8 mouse cellular contexts compared by ENCODE assay signal in the genomic region with DNA sequence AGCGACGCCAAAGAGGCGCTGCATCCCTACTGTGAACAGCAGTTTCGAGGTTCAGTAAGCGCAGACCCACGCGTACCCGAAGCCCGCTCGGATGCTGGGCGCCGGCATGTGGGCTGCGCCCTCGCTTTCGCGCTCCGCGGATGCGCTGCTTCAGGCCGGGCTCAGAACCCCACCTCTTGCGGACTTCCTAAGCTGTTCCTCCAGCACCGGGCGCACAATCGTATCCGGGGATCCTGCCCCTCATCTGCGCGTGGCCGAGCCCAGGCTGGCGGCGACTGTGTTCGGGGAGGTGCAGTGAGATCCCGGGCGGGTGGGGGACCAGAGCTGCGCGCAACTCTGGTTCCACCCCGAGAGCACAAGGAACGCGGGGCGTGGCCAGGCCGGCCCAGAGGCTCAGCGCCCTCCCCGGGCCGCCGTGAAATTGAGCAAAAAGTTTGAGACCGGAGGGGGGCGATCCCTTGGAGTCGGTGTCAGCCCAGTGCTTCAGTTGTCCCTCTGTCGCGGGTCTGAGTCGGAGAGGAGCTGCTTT. TPM values are rescaled to one million over a fixed set of nuclear protein-coding genes. Genes with fewer than 3 reads are reported as not detected.
DNase-seq lines count a peak whose midpoint lies in the region; TF ChIP-seq lines count a peak whose summit lies in the region.

No protein-coding gene starts in this region.

- no peak for DNase-seq in ES-E14 (ENCODE audit: low read depth, low spot score)
- DNase-seq in adrenal gland, postnatal 25 days = peak; percentile 64
- peak; percentile 61 for DNase-seq in forebrain, embryonic 10.5 days (ENCODE audit: extremely low spot score, low spot score)
- peak; percentile 84 for DNase-seq in heart, postnatal 10 days
- DNase-seq in kidney, postnatal 25 days = peak; percentile 79 to 86
- DNase-seq in spleen, postnatal 36 days (ENCODE audit: low spot score in 2 of 2) = peak; percentile 63 to 72
- DNase-seq in frontal cortex, postnatal 14 days (ENCODE audit: low spot score in 2 of 2) = no peak

- peaks cover 0 to 9% of the 10 kb centered on the region in 2 experiments; a peak in 2 of 4 replicates for H3K4me1 ChIP-seq in ES-E14 (ENCODE audit: control insufficient read depth in 2 of 2, insufficient read depth in 2 of 2, low read length in 2 of 2, poor library complexity in 1 of 2)
- peaks cover 46% of the 10 kb centered on the region for H3K4me1 ChIP-seq in forebrain, embryonic 10.5 days
- H3K4me1 ChIP-seq in megakaryocyte, embryonic 14.5 days = peaks cover 71% of the 10 kb centered on the region

- H3K9ac ChIP-seq in ES-E14 (ENCODE audit: insufficient read depth, low read depth, low read length, poor library complexity, severe bottlenecking) = peak overlapping the region; percentile 25

- H3K9me3 ChIP-seq in ES-E14 (ENCODE audit: control insufficient read depth, insufficient read depth, low read depth, low read length) = no peaks in the 10 kb centered on the region
- no peaks in the 10 kb centered on the region for H3K9me3 ChIP-seq in forebrain, embryonic 10.5 days
- H3K9me3 ChIP-seq in megakaryocyte, embryonic 14.5 days = no peaks in the 10 kb centered on the region

- peak overlapping the region; percentile 70 to 83 for H3K4me3 ChIP-seq in ES-E14 (ENCODE audit: insufficient read depth in 1 of 2, low read depth in 1 of 2, low read length in 2 of 2, poor library complexity in 1 of 2, severe bottlenecking in 1 of 2)
- peak overlapping the region; percentile 52 for H3K4me3 ChIP-seq in forebrain, embryonic 10.5 days
- peak overlapping the region; percentile 87 for H3K4me3 ChIP-seq in megakaryocyte, embryonic 14.5 days (replicated peaks)

- WGBS in forebrain, embryonic 10.5 days = under 1% methylated on average over 50 of the region's 50 CpGs

- H3K27me3 ChIP-seq in forebrain, embryonic 10.5 days (ENCODE audit: poor library complexity, severe bottlenecking) = peaks cover 85% of the 10 kb centered on the region
- H3K27me3 ChIP-seq in megakaryocyte, embryonic 14.5 days (replicated peaks) = peaks cover 83% of the 10 kb centered on the region

- in situ Hi-C loops in ES-E14 (cut with MboI; ENCODE audit: low sequenced_read_pairs in 2 of 2, unreplicated experiment in 2 of 2) = no loop called here

- no peaks in the 10 kb centered on the region for H3K36me3 ChIP-seq in ES-E14 (ENCODE audit: control insufficient read depth, insufficient read depth, low read length, poor library complexity, severe bottlenecking)
- peaks cover 19% of the 10 kb centered on the region for H3K36me3 ChIP-seq in forebrain, embryonic 10.5 days (replicated peaks)
- H3K36me3 ChIP-seq in megakaryocyte, embryonic 14.5 days (replicated peaks; ENCODE audit: low read length) = peaks cover 24% of the 10 kb centered on the region

- intact Hi-C loops in heart, postnatal 10 days (cut with DNase I) = no loop called here

- H3K27ac ChIP-seq in ES-E14 (ENCODE audit: insufficient read depth, low read depth, low read length, poor library complexity, severe bottlenecking) = no peak overlapping the region
- peak overlapping the region; percentile 12; the same call in 1 of the 2 replicates for H3K27ac ChIP-seq in forebrain, embryonic 10.5 days

TF ChIP-seq in ES-E14, 5 proteins besides CTCF, POLR2A, EP300 and RAD21:
- TF ChIP-seq CHD2 (IDR thresholded peaks at IDR 0.05; ENCODE audit: low read depth, low read length) = no peak
- no peak for TF ChIP-seq HCFC1 (IDR thresholded peaks at IDR 0.05; ENCODE audit: borderline replicate concordance, insufficient read depth, low read length)
- no peak for TF ChIP-seq ZNF384 (IDR thresholded peaks at IDR 0.05; ENCODE audit: low read depth, low read length)
- TF ChIP-seq ZC3H11A (IDR thresholded peaks at IDR 0.05; ENCODE audit: borderline replicate concordance, low read depth, low read length) = no peak
- no peak for TF ChIP-seq MAFK (IDR thresholded peaks at IDR 0.05; ENCODE audit: insufficient read depth, low read depth, low read length)

RNA-seq across cellular contexts. Expression of gene Sphk1, which starts 2.1 kb away (rescaled TPM):
- total RNA-seq in ES-E14 (2012; rRNA removed) = 2.1 and 2.3 TPM in 2 replicates
- 0.57 and 1.5 TPM in 2 replicates for total RNA-seq in adrenal gland, postnatal 25 days (2021)
- polyA plus RNA-seq in forebrain, embryonic 10.5 days (2016; fragmentation: Nextera tagmentation; extraction: Ambion mirVana) = 4.0 and 4.6 TPM in 2 replicates
- 1 to 10 TPM; 2.5 to 3.9 TPM for total RNA-seq in heart, postnatal 10 days (2021)
- 0.10 and 3.5 TPM in 2 replicates for polyA plus RNA-seq in megakaryocyte, embryonic 14.5 days (2012; ENCODE audit: insufficient read depth, low replicate concordance)

RNA-seq across cellular contexts. Expression of gene Prpsap1, which starts 38.9 kb away (rescaled TPM):
- total RNA-seq in ES-E14 (2012; rRNA removed) = 100 and 121 TPM in 2 replicates
- total RNA-seq in adrenal gland, postnatal 25 days (2021) = 112 TPM in 2 replicates
- 200 and 209 TPM in 2 replicates for polyA plus RNA-seq in forebrain, embryonic 10.5 days (2016; fragmentation: Nextera tagmentation; extraction: Ambion mirVana)
- total RNA-seq in heart, postnatal 10 days (2021) = 10 to 100 TPM; 45.3 to 45.8 TPM
- 18.2 and 20.3 TPM in 2 replicates for polyA plus RNA-seq in megakaryocyte, embryonic 14.5 days (2012; ENCODE audit: insufficient read depth, low replicate concordance)

RNA-seq across cellular contexts. Expression of gene Ube2o, which starts 48.4 kb away (rescaled TPM):
- total RNA-seq in ES-E14 (2012; rRNA removed) = 45.2 and 50.0 TPM in 2 replicates
- 32.7 and 34.1 TPM in 2 replicates for total RNA-seq in adrenal gland, postnatal 25 days (2021)
- 9.2 and 10.5 TPM in 2 replicates for polyA plus RNA-seq in forebrain, embryonic 10.5 days (2016; fragmentation: Nextera tagmentation; extraction: Ambion mirVana)
- 10 to 100 TPM; 28.5 to 33.7 TPM for total RNA-seq in heart, postnatal 10 days (2021)
- polyA plus RNA-seq in megakaryocyte, embryonic 14.5 days (2012; ENCODE audit: insufficient read depth, low replicate concordance) = 67.5 and 115 TPM in 2 replicates

RNA-seq across cellular contexts. Expression of gene Aanat, which starts 53.4 kb away (rescaled TPM):
- 0.16 and 0.94 TPM in 2 replicates for total RNA-seq in ES-E14 (2012; rRNA removed)
- total RNA-seq in adrenal gland, postnatal 25 days (2021) = not detected in 2 replicates
- not detected in 2 replicates for polyA plus RNA-seq in forebrain, embryonic 10.5 days (2016; fragmentation: Nextera tagmentation; extraction: Ambion mirVana)
- not detected for total RNA-seq in heart, postnatal 10 days (2021)
- 0.21 and 2.2 TPM in 2 replicates for polyA plus RNA-seq in megakaryocyte, embryonic 14.5 days (2012; ENCODE audit: insufficient read depth, low replicate concordance)

Comparison
In these comparisons a context has a peak if more than half of its experiments do, and no peak if none do; other contexts are left out.
1. DNase-seq: peak in adrenal gland, postnatal 25 days (single experiment), forebrain, embryonic 10.5 days (single experiment), heart, postnatal 10 days (2 of 2), kidney, postnatal 25 days (2 of 2) and spleen, postnatal 36 days (2 of 2); none in ES-E14 (single experiment) and frontal cortex, postnatal 14 days (0 of 2).
2. Peak in every context shown above with its lines, with median percentiles within 50 percentile points of each other: H3K4me3 ChIP-seq.